Mouse (Mus musculus): Measurements from ENCODE around the gene Nr2e1.

Gene Nr2e1

GRCm38 (mm10) chr10:42587961-42588750 lies 4.7 kb upstream of the Nr2e1 start:
- no peak for DNase-seq

GRCm38 (mm10) chr10:42585596-42586305 lies 2.3 kb upstream of the Nr2e1 start:
- DNase-seq, result no peak

GRCm38 (mm10) chr10:42585156-42585555 lies 1.7 kb upstream of the Nr2e1 start:
- no peak for DNase-seq

- DNase-seq, result no peak
Observed at GRCm38 (mm10) chr10:42584436-42584983, 1.1 kb upstream of the Nr2e1 start.

DNA sequence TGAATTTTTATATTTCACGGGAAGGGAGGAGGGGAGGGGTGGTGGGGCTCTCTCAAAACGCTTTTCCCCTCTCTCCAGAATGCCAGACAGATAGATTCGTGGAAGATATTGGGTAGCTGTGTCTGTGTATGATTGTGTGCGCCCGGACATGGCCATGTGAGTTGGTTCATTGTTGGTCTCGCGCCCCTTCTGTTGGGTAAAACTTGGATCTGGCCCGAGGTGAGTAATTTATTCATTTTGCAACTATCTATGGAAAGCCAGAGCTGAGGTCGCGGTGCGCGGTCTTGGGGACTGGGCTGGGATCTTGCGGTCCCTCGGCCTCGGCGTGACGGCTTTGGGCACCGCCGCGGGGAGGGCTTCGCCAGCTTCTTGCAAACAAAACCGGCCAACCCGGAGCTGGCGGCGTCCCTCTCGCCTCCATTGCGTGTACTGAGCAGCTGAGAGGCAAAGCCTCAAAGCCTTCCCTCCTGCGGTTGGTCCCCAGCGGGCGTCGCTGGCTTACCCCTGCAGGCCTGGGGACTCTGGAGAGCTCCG lies 537 bp upstream of the Nr2e1 start:
- no peak for DNase-seq

GRCm38 (mm10) chr10:42582566-42583110 lies 794 bp downstream of the Nr2e1 start:
- no peak for DNase-seq

GRCm38 (mm10) chr10:42581694-42582565 lies 1.5 kb downstream of the Nr2e1 start:
- no peak for DNase-seq

GRCm38 (mm10) chr10:42580951-42581277 lies 2.5 kb downstream of the Nr2e1 start:
- DNase-seq, result no peak

- DNase-seq, result no peak
Observed at GRCm38 (mm10) chr10:42580131-42580950, 3.1 kb downstream of the Nr2e1 start.

DNA sequence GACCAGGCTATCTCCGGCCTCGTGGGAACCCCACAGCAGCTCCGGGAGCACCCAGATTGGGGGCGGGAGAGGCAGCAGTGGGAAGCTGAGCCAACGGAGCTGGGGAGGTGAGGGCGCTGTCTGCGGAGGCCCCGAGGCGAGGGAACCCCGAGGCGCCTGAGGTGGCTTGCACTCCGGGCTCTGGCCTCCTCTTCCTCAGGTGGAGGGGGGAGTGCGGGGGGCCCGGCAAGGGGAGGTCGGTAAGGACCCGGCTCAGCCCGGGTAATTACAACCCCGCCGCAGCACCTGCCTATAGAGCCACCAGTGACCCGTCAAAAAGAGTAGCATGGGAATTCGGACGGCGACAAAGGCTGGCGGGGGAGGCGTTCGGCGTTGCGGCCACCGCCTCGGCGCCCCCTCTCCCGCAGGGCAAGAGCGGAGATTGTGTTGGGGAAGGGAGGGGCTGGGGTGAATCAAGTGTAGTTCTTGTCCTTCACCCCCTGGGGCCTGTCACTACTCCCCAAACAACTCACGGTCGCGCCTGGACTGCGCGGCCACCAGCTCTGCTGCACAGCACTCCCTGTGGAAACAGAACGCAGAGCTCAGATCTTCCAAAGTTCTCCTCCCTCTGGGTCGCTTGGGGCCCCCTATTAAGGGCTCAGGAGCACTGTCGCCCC lies 3.8 kb downstream of the Nr2e1 start:
- no peak for DNase-seq

GRCm38 (mm10) chr10:42578698-42579474 lies 4.5 kb downstream of the Nr2e1 start:
- no peak for DNase-seq

GRCm38 (mm10) chr10:42578281-42578675 lies 5.2 kb downstream of the Nr2e1 start:
- no peak for DNase-seq

GRCm38 (mm10) chr10:42577525-42578280 lies 5.7 kb downstream of the Nr2e1 start:
- DNase-seq, result no peak

- DNase-seq, result no peak
Observed at GRCm38 (mm10) chr10:42574639-42575038, 8.8 kb downstream of the Nr2e1 start.

- DNase-seq, result no peak
Observed at GRCm38 (mm10) chr10:42572971-42573370, 10.5 kb downstream of the Nr2e1 start.

- DNase-seq, result no peak
Observed at GRCm38 (mm10) chr10:42572567-42572966, 10.9 kb downstream of the Nr2e1 start.

DNA sequence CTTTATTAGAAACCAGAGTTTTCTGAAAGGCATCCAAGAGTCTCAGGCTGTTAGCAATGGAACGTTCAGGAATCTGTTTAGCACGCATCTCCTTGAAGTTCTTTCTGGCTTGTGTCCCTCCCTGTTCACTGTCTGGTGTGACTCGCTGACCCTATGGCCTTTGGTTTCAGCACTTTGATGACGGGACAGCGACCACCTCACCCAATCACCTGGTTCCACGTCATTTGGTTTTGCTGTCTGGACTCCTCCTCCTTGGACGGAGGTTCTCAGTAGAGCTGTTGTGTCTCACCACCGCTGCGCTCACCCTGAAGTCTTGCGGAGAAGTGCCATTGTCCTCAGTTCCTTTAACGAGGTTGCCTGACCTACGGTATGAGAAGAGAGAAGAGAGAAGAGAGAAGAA lies 21.2 kb downstream of the Nr2e1 start:
- DNase-seq, result no peak

GRCm38 (mm10) chr10:42559581-42560200 lies 23.7 kb downstream of the Nr2e1 start:
- no peak for DNase-seq

DNA sequence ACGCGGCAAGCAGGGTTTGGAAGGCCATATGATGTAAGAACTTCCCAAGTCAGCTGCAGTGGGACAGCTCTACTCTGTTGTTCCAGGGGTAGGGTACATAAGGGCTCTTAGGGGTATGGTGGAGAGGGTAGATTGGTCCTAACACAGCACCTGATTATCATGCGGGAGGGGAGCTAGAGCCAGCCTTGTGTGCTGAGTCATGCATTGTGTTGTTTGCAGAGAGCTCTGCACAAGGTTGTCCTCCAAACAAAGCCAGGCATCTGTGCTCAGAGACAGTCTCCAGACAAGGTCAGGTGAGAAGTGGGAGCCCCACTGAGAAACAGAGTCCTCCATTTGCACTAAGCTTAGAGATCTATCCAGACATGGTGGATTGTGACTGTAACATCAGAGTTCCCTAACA lies 36.9 kb downstream of the Nr2e1 start:
- DNase-seq, result no peak
